Mouse (Mus musculus): Measurements from ENCODE around the gene Tmem107. TPM values are rescaled to one million over a fixed set of nuclear protein-coding genes. Genes with fewer than 3 reads are reported as not detected.

Gene Tmem107
- total RNA-seq, 2 experiments from 2014 or later = 20.6 TPM

DNA sequence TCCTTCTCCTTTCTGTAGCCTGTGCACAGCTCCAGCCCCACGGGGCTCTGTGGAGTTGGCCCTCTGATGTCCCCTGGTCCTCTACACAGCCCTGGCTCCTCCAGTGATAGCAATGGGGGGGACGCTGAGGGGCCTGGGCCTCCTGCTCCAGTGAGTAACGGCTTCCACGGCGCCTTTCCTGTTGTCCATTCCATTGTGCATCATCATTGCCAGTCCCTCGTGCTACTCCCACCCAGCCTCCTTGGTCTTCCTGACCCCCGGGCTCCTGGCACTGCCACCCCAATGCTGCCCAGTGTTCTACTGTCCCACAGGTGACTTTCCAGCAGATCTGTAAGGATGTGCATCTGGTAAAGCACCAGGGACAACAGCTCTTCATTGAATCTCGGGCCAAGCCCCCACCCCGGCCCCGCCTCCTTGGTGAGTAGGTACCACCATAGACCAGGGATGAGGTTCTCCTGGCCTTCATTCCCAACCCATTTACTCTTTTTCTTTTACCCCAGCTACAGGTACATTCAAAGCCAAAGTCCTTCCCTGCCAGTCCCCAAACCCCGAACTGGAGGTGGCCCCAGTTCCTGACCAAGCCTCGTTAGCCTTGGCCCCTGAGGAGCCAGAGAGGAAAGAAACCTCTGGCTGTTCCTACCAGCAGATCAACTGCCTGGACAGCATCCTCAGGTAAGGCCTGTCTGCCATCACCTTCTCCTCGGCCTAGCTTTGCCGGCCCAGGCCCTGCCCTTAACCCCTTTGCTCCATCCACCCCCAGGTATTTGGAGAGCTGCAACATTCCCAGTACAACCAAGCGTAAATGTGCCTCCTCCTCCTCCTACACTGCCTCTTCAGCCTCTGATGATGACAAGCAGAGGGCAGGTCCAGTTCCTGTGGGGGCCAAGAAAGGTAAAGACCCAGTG lies 33.2 kb downstream of the Tmem107 start:
- no peak for DNase-seq (ENCODE audit: low spot score in 2 of 2)

DNA sequence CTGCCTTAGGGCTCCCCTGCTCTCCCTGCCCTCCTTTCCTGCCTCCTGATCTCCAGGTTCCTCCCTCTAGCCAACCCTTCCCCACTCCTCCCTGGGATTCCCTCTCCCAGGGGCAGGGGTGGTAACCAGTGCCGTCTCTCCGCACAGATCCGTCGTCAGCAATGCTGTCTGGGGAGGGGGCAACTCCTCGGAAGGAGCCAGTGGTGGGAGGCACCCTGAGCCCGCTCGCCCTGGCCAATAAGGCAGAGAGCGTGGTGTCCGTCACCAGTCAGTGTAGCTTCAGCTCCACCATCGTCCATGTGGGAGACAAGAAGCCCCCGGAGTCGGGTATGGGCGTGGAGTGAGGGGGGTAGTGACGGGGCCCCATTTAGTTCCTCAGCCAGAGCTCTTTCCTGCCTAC lies 33.9 kb downstream of the Tmem107 start:
- DNase-seq (ENCODE audit: low spot score in 2 of 2) = no peak

DNA sequence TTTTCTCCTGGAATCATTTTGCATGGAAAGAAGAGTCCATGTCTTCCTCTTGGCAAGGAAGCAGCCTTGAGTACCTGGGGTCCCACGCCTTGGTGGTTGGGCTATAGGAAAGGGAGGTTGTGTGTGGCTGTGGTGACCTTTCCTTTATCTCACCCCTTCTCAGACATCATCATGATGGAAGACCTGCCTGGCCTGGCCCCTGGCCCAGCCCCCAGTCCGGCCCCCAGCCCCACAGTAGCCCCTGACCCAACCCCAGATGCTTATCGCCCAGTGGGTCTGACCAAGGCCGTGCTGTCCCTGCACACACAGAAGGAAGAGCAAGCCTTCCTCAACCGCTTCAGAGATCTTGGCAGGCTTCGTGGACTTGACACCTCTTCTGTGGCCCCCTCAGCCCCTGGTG lies 34.6 kb downstream of the Tmem107 start:
- no peak for DNase-seq (ENCODE audit: low spot score in 2 of 2)

DNA sequence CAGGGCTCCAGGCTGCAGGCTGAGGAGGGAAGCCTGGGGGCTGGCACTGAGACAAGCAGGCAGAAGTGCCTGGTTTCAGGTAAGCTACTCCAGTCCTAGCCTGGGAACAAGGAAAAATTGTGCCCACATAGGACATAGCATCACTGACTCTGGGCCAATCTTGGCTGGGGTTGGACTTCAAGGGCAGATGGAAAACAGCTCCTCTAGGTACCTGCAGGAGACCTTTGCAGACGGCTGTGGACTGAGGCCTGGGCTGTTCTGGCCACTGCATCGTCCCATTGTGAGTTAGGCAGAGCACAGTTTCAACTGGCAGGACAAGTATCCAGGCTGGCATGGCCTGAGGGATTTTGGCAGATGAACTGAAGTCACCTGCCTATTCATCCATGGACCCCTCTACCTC lies 35.2 kb downstream of the Tmem107 start:
- DNase-seq (ENCODE audit: low spot score in 2 of 2) = no peak

DNA sequence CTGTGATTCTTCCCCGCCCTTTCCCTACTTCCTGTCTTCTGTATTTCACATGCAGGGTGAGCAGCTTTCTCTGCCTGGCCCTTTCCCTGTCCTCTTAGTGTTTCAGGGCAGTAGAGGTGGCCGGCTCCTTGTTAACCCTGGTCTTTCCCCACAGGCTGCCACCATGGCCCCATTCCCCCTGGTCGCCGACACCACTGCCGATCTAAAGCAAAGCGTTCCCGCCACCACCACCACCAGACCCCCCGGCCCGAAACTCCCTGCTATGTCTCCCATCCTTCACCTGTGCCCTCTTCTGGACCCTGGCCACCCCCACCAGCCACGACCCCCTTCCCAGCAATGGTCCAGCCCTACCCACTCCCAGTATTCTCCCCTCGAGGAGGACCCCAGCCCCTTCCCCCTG lies 35.7 kb downstream of the Tmem107 start:
- DNase-seq (ENCODE audit: low spot score in 2 of 2) = no peak

DNA sequence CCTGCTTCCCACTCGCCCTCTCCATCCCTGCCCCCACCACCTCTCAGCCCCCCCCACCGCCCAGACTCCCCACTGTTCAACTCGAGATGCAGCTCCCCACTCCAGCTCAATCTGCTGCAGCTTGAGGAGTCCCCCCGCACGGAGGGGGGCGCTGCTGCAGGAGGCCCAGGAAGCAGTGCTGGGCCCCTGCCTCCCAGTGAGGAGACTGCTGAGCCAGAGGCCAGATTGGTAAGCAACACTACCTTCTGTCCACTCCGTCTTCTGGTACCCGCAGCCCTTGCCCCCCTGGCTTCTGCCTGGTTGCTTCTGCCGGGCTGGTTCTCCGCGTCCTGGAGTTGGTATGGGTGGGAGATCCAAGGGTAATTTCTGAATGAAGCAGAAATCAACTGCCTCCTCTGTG lies 36.2 kb downstream of the Tmem107 start:
- no peak for DNase-seq (ENCODE audit: low spot score in 2 of 2)

DNA sequence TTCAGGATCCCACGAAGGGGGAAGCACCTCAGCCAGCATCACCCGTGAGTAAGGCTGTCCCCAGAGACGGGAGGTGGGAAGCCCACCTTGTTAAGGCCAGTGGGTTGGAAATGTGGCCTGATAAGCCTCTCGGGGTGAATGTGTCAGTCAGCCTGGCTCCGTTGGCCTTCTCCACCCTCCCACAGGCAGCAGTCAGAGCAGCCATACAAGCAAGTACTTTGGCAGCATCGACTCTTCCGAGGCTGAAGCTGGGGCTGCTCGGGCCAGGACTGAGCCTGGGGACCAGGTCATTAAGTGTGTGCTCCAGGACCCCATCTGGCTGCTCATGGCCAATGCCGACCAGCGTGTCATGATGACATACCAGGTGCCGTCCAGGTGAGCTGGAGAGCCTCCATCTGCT lies 37.1 kb downstream of the Tmem107 start:
- DNase-seq (ENCODE audit: low spot score in 2 of 2) = no peak

DNA sequence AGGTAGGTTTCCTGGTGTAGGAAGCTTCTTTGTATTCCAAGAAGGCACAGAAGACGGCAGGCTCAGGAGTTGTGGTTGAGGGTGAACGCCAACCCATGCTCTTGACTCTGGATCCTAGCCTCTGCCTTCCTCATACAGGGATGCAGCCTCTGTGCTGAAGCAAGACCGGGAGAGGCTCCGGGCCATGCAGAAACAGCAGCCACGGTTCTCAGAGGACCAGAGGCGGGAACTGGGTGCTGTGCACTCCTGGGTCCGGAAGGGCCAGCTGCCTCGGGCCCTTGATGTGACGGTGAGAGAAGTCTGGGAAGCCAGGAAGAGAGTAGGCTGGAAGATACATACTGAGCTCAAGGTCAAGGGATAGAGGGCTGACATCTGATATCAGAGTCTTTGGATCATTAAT lies 37.6 kb downstream of the Tmem107 start:
- DNase-seq (ENCODE audit: low spot score in 2 of 2) = no peak

DNA sequence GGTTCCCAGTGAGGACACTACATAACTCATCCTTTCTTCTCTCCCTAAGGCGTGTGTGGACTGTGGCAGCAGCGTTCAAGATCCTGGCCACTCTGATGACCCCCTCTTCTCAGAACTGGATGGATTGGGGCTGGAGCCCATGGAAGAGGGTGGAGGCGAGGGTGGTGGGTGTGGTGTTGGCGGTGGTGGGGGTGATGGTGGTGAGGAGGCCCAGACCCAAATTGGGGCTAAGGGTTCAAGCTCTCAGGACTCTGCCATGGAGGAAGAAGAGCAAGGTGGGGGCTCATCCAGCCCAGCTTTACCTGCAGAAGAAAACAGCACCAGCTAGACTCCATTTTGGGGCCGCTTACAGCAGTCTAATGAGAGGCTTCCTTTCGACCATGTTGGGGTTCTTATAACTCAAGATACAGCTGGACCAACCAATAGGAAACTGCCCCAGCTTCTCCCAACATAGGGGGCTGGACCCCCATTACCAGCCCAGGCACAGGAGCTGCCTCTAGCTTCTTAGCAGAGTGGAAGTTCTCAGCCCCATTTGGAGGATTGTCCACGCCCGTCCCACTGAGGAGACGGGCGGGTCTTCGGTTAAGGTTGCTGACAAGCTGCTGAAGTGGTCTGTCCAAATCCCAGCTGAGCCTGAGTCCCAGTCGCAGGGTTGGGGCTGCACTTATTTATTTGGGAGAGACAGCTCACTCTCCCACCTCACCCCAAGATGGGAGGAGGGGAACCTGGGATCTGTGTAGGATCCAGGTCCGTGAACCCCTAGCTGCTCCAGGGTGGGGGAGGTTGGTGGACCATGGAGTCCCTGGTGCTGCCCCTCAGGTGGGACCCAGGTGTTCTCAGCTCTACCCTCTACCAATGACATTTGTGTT lies 38.7 kb downstream of the Tmem107 start:
- DNase-seq (ENCODE audit: low spot score in 2 of 2) = no peak

DNA sequence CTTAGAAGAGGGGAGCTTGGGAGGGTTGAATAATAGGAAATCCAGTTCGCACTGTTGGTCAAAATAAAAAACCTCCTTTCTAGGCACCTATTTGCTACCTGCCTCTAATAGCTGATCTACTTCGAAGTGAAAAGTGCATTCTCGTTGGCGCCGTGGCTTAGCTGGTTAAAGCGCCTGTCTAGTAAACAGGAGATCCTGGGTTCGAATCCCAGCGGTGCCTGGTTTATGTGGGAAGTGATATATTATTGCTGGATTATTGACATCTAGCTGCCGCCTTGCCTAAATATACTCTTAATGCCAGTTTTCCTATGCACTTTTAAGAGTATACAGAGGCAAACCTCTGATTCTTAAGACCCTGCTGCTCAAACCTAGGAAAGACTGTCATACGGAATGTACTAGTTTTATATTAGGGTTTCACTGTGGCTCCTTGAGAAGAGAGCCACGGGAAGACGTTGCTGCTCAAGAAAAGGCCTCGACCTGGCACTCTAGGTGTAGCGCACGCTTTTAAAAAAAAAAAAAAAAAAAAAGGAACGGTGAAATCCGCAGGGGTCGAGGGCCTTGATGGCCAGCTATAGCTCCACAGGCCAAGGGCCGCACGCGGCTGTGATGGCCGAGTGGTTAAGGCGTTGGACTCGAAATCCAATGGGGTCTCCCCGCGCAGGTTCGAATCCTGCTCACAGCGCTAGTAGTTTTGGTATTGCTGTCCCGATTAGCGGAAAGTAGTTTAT lies 39.9 kb downstream of the Tmem107 start:
- peak; percentile 88 to 92 for DNase-seq (ENCODE audit: low spot score in 2 of 2)

DNA sequence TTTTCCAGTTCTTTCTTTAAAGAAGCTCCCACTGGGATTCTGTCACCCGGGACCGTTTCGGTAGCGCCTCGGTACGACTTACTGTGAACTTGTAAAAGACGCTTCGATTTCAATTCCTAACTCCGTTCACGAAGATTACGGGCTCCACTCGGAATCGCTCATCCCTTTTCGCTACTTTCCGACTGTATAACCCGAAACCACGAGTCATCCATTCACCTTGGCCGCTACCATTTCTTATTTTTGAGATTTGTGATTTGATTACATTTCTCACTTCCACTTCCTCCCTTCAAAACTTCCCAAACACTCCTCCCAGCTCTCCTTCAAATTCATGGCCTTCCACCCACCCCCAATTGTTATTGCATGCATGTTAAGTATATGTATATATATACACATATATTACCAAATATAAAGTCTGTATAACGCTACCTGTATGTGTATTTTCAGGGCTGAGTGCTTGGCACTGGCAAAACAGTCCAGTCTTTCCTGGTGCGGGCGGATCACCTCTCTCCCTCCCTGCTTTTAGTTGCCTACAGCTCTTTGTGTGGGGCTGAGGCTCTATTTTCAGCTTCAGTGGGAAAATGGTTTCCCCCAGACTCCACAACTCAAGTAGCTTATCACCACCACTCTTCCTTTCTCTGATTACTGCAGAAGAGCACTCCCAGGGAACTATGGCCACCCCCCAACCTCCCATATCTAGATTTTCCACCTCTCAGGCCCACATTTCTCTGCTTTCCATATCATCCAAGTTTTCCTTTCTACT lies 40.6 kb downstream of the Tmem107 start:
- DNase-seq (ENCODE audit: low spot score in 2 of 2) = no peak

DNA sequence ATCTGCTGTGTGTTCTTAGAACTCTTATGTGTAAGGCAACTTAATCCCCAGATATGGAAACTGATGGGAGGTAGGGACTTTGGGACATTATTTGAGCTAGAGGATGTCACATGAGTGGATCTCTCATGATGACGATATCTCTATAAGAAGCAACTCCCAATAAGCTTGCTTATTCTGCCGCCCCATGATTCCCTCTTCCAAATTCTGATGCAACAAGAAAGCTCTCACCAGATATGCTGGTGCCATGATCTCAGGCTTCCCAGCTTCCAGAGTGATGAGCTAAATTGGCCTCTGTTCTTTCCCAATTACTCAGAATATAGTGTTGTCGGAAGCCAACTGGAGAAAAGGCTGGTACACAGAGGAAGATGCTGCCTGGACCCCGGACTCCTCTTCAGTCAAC lies 41.3 kb downstream of the Tmem107 start:
- no peak for DNase-seq (ENCODE audit: low spot score in 2 of 2)

DNA sequence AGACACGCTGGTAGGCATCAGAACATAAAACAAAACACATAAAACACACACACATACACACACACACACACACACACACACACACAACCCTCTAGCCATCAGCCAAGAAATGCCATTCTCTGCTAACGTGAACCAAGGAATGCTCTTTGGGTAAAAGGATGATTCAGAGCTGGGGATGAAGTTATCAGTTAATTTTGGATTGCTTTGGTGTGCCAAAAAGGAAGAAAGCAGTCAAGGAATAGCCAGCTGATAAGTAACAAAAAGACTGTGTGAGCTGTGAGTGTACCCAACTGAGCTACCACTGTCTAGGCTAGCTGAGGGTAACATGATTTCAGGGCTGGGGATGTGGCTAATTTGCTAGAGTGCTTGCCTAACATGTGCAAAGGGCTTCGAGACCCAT lies 43.4 kb downstream of the Tmem107 start:
- no peak for DNase-seq (ENCODE audit: low spot score in 2 of 2)

DNA sequence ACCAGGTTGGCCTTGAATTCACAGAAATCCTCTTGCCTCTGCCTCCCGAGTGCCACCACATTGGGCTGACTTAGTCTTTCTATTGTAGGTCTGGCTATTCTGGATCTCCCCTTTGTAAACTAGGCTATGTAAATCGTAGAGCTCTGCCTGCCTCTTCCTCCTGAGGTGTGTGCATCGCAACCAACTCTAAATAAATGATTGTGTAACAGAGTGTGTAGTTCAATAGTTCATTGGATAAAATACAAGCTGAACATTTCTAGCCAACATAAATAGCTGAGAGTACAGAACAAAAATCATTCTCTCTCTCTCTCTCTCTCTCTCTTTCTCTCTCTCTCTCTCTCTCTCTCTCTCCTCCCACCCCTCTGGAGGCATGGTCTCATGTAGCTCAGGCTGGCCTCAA lies 44.0 kb downstream of the Tmem107 start:
- no peak for DNase-seq (ENCODE audit: low spot score in 2 of 2)

DNA sequence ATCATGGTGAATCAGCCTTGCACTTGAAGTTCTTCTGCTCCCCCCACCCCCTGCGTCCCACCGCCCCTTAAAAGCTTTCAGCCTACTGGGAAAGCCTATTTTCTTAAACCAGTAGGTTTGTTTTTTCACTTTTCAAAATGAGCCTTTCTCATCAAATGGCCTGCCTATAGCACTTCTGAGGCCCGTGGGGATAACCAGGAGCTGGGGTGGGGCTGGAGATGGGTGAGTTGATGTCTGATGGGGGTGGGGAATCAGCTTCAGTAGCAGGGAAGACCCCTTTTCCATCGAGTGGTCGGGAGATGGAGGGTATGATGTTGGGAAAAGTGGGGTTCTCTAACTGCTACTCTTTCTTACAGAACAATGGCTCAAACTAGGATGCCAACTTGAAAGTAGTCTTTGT lies 46.2 kb downstream of the Tmem107 start:
- DNase-seq (ENCODE audit: low spot score in 2 of 2) = no peak

DNA sequence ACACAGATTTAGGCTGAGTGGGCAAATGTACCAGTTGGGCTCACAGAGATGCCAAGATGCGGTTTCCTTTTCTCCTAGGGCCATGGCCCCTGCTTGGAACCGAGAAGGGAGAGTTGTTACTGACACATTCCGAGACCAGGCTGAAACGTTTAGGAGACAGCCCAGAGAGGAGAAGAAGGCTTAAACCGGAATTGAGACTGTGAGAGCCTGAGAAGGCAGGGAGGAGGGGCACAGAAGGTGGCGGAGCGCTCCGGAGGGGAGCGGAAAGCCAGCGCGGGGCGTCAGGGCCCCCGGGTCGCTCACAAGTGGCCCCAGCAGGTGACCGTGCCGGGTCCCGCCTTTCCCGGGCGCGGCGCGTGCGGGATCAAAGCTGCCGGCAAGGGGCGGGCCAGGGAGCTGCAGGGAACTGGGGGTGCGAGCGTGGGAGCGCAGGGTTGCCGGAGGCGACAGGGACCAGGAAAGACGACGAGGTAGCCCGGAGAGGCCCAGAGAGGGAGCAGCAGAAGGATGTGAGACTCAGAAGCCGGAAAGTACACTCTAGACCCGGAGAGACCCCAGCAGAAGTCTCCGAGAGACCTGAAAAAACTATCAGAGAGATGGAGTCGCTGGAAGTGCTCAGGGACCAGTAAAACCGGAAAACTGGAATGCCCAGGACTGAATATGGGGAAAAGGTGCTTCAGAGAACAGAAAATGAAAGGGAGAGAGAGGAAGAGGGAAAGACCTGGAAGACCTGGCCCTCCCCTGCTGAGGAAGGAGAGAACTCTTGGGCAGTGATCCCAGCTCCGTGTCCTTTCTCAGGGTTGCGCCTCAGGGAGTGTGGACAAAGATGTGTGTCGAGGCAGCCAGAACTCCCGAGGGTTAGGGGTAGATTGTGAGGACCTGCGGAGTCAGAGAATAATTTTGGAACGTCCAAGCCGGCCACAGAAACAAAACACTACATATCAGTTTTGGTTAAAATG lies 47.4 kb downstream of the Tmem107 start:
- no peak for DNase-seq (ENCODE audit: low spot score in 2 of 2)

DNA sequence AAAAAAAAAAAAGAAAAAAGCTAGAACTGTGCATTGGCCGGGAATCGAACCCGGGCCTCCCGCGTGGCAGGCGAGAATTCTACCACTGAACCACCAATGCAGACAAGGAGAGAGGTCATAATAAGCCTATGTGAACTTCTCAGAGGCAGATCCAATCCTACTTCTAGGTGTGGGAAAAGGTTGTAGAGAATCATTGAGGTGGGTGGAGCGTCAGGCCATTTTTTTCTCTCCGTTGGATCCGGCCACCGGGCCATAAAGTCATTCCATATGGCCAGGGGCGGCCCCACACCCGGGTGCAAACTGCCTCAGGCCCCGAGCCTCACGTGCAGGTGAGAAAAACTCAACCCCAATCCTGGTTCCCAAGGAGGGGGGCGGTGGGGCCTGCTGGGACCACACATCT lies 48.2 kb downstream of the Tmem107 start:
- peak in 1 of 2 experiments; percentile 75 for DNase-seq (ENCODE audit: low spot score in 2 of 2)

DNA sequence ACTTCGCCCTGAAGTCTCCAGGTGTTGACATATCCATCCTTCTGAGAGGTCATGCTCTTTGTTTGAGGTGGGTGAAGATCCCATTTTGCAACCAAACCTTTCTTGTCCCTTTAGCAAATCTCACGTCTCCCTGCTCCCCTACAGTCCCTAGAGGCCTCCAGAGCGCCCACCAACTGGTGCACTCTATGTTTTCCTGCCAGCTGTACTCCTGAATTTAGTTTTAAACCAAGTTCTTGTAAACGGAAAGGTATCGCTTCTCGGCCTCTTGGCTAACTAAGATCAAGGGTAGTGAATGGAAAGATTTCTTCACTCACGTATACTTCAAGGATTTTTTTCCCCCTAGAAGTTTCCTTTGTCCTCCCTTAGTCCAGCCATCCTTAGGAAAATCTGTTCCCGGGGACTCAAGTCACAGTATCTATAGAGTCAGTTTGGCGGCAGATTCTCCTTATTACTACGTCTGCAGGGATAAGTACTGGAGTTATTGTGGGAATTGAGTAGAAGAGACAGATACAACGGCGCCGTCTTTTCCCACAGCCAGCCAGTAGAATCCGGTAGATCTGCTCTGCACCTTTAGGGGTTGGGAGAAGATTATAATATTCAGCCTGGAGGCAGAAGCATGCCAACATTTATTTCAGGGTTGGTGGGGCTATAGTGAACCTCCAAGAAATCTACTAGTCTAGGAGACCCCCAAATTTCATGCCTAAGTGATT lies 49.0 kb downstream of the Tmem107 start:
- no peak for DNase-seq (ENCODE audit: low spot score in 2 of 2)
